Mouse (Mus musculus): ENCODE results near the gene Ptprf.

- TF ChIP-seq CTCF (IDR thresholded peaks at IDR 0.05) (no peak), POLR2A (IDR thresholded peaks at IDR 0.05; ENCODE audit: insufficient read depth, low read depth, low read length) (no peak), EP300 (IDR thresholded peaks at IDR 0.05; ENCODE audit: insufficient read depth, low read depth, low read length) (no peak)
Observed at GRCm38 (mm10) chr4:118239960-118240689, 51.1 kb downstream of the Ptprf start.

All from heart, adult 2 months (tissue).